Mouse (Mus musculus): ENCODE data around the gene Mif.
"Not testable (repeated sequence)": the region's sequence is repeated elsewhere in the genome, so short reads cannot be mapped to it uniquely, and the experiment has no call there.

Mif gene

GRCm38 (mm10) chr10:75859786-75860470 is at the start of gene Mif:
Gene Mif, minus strand, starts transcription at chr10:75860240.
- peak; percentile 79 for DNase-seq (ENCODE audit: low spot score)

- no peak for DNase-seq (ENCODE audit: low spot score)
Observed at GRCm38 (mm10) chr10:75906882-75907281, 46.8 kb upstream of the Mif start.

GRCm38 (mm10) chr10:75904391-75904790 is 44.4 kb upstream of the Mif start:
- no peak for DNase-seq (ENCODE audit: low spot score)

- DNase-seq (ENCODE audit: low spot score): no peak
Observed at GRCm38 (mm10) chr10:75898846-75899245, 38.8 kb upstream of the Mif start.

- DNase-seq (ENCODE audit: low spot score): no peak
Observed at GRCm38 (mm10) chr10:75898039-75898564, 38.1 kb upstream of the Mif start.

GRCm38 (mm10) chr10:75897373-75897772 is 37.3 kb upstream of the Mif start:
- DNase-seq (ENCODE audit: low spot score): peak; percentile 66

- DNase-seq (ENCODE audit: low spot score): no peak
Observed at GRCm38 (mm10) chr10:75896208-75896607, 36.2 kb upstream of the Mif start.

GRCm38 (mm10) chr10:75895730-75896129 is 35.7 kb upstream of the Mif start:
- no peak for DNase-seq (ENCODE audit: low spot score)

GRCm38 (mm10) chr10:75894601-75895000 is 34.6 kb upstream of the Mif start:
- no peak for DNase-seq (ENCODE audit: low spot score)

GRCm38 (mm10) chr10:75893089-75893750 is 33.2 kb upstream of the Mif start, which contains the start of gene Derl3:
Gene Derl3, plus strand, starts transcription at chr10:75893413.
- peak; percentile 80 for DNase-seq (ENCODE audit: low spot score)

- DNase-seq (ENCODE audit: low spot score): no peak
Observed at GRCm38 (mm10) chr10:75889406-75890153, 29.5 kb upstream of the Mif start.

GRCm38 (mm10) chr10:75887504-75887903 is 27.5 kb upstream of the Mif start:
- DNase-seq (ENCODE audit: low spot score): not testable (repeated sequence)

- no peak for DNase-seq (ENCODE audit: low spot score)
Observed at GRCm38 (mm10) chr10:75884742-75885141, 24.7 kb upstream of the Mif start.

- peak; percentile 65 for DNase-seq (ENCODE audit: low spot score)
Observed at GRCm38 (mm10) chr10:75883232-75883552, 23.2 kb upstream of the Mif start.

GRCm38 (mm10) chr10:75882433-75883231 is 22.6 kb upstream of the Mif start:
- DNase-seq (ENCODE audit: low spot score): no peak

- no peak for DNase-seq (ENCODE audit: low spot score)
Observed at GRCm38 (mm10) chr10:75881578-75882432, 21.8 kb upstream of the Mif start.

- no peak for DNase-seq (ENCODE audit: low spot score)
Observed at GRCm38 (mm10) chr10:75880771-75881577, 20.9 kb upstream of the Mif start.

GRCm38 (mm10) chr10:75880351-75880750 is 20.3 kb upstream of the Mif start:
- DNase-seq (ENCODE audit: low spot score): no peak

- DNase-seq (ENCODE audit: low spot score): no peak
Observed at GRCm38 (mm10) chr10:75878836-75879235, 18.8 kb upstream of the Mif start.

- no peak for DNase-seq (ENCODE audit: low spot score)
Observed at GRCm38 (mm10) chr10:75873543-75874170, 13.6 kb upstream of the Mif start.

Measured in urinary bladder, postnatal 25 days (tissue).